Mouse (Mus musculus) stomach, embryonic 16.5 days (tissue): ENCODE measurements around the gene Tlk2. TPM values are rescaled to one million over a fixed set of nuclear protein-coding genes. Genes with fewer than 3 reads are reported as not detected.

Experiments used
- ATAC-seq: fragments of 200-750 bp; cut with Nextera tagmentation; 2 replicates; pipeline ENCODE4 v1.8.0; 2017; ENCODE audit warnings: moderate number of reproducible peaks, moderate TSS enrichment; ENCODE audit not compliant: insufficient read depth, low FRiP score
- H3K27ac ChIP-seq: fragments of 300-500 bp; sonication (generic); 2 replicates; pipeline ENCODE4 v1.5.1; 2014; ENCODE audit warnings: low read length
- H3K27me3 ChIP-seq: fragments of 300-500 bp; sonication (generic); 2 replicates; pipeline ENCODE4 v1.6.1; 2014; ENCODE audit warnings: low read length, control low read depth, mixed read lengths; ENCODE audit not compliant: control insufficient read depth, insufficient read depth
- H3K36me3 ChIP-seq: fragments of 300-500 bp; sonication (generic); 2 replicates; pipeline ENCODE4 v1.6.1; 2014; ENCODE audit warnings: low read length; ENCODE audit not compliant: control insufficient read depth, insufficient read depth
- H3K4me1 ChIP-seq: fragments of 300-500 bp; sonication (generic); 2 replicates; pipeline ENCODE4 v1.6.1; 2014; ENCODE audit warnings: low read length, control low read depth, mixed read lengths; ENCODE audit not compliant: control insufficient read depth, insufficient read depth
- H3K4me2 ChIP-seq: fragments of 300-500 bp; sonication (generic); 2 replicates; pipeline ENCODE4 v1.6.1; 2014; ENCODE audit warnings: low read depth, low read length, mixed read lengths
- H3K4me3 ChIP-seq: fragments of 300-500 bp; sonication (generic); replicated peaks from 2 replicates; pipeline ENCODE4 v1.5.1; 2014; ENCODE audit warnings: mild to moderate bottlenecking, low read length
- H3K9ac ChIP-seq: fragments of 300-500 bp; sonication (generic); 2 replicates; pipeline ENCODE4 v1.6.1; 2014; ENCODE audit warnings: low read length
- H3K9me3 ChIP-seq: fragments of 300-500 bp; sonication (generic); replicated peaks from 2 replicates; pipeline ENCODE4 v1.6.1; 2016; ENCODE audit warnings: low read length, control low read depth; ENCODE audit not compliant: control insufficient read depth
- WGBS: fragments of 180-500 bp; shearing (Covaris S2); extraction: QIAGEN DNeasy Blood & Tissue Kit; methylation state at CpG from one replicate; pipeline ENCODE4 v1.1.7; 2014; 5-methylcytosine and 5-hydroxymethylcytosine counted together
- polyA plus RNA-seq: library from polyadenylated mRNA; unstranded; fragments of >200 nt; fragmentation: Nextera tagmentation; extraction: Ambion mirVana; gene quantifications from 2 replicates; pipeline ENCODE4 v1.2.1, GENCODE M21; 2015

The Tlk2 gene
- polyA plus RNA-seq, 1 experiment from 2014 or later: 10.5 TPM

DNA sequence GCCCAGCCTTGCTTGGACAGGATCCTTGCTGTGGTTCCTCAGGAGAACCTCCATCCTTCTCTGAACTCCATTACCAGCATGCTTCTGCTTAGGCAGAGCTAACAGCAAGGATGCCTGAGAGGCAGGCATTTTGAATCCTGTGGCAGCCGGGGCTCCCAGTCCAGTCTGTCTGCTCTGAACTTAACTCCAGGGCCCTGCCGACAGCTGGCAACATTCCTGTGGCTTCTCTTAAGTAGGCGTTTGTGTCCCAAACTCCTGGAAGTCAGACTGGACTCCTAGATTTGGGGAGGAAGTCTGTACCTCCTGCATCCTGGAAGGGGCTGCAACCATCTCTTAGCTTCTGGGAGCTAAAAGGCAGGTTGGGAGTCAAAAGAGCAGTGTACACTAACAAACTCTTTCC is 110.8 kb downstream of the Tlk2 start:
- Histone ChIP-seq H3K27me3 (no peaks in the 10 kb centered on the region), H3K9ac (no peak overlapping the region), H3K27ac (no peak overlapping the region), H3K9me3 (no peaks in the 10 kb centered on the region), H3K4me2 (no peak overlapping the region), H3K4me3 (no peak overlapping the region), H3K36me3 (no peaks in the 10 kb centered on the region), H3K4me1 (peaks cover 22% of the 10 kb centered on the region)
- 57% methylated on average over 3 of the region's 3 CpGs for WGBS
- ATAC-seq: no peak

DNA sequence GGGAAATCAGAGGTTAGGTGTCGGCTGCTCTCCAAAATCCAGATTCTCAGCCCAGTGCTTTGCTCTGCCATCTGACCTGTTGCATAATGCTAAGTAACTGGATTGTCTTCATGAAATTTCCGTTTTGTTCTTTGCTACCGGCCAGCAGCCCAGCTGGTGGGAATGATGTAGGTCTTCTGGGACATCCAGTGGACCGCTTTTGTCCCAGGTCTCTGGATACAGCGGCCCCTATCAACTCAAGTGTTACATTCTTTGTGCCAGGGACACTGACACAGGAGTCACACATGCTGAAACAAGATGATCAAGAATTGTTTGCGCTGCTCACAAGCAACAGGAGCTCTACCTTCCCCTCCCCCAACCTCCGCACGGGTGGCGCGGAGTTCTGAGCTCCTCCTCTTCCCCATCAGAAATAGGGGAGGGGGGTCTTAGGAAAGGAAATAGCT is 113.1 kb downstream of the Tlk2 start:
- peak; percentile 22; the same call in 1 of the 2 replicates for ATAC-seq
- peak overlapping the region; percentile 66 for H3K4me3 ChIP-seq
- H3K4me2 ChIP-seq: peak overlapping the region; percentile 68
- peak overlapping the region; percentile 76 for H3K9ac ChIP-seq
- H3K27me3 ChIP-seq: no peaks in the 10 kb centered on the region
- WGBS: 10% methylated on average over 10 of the region's 10 CpGs
- peak overlapping the region; percentile 91 for H3K27ac ChIP-seq
- no peaks in the 10 kb centered on the region for H3K36me3 ChIP-seq
- H3K4me1 ChIP-seq: peaks cover 14% of the 10 kb centered on the region
- H3K9me3 ChIP-seq: no peaks in the 10 kb centered on the region

DNA sequence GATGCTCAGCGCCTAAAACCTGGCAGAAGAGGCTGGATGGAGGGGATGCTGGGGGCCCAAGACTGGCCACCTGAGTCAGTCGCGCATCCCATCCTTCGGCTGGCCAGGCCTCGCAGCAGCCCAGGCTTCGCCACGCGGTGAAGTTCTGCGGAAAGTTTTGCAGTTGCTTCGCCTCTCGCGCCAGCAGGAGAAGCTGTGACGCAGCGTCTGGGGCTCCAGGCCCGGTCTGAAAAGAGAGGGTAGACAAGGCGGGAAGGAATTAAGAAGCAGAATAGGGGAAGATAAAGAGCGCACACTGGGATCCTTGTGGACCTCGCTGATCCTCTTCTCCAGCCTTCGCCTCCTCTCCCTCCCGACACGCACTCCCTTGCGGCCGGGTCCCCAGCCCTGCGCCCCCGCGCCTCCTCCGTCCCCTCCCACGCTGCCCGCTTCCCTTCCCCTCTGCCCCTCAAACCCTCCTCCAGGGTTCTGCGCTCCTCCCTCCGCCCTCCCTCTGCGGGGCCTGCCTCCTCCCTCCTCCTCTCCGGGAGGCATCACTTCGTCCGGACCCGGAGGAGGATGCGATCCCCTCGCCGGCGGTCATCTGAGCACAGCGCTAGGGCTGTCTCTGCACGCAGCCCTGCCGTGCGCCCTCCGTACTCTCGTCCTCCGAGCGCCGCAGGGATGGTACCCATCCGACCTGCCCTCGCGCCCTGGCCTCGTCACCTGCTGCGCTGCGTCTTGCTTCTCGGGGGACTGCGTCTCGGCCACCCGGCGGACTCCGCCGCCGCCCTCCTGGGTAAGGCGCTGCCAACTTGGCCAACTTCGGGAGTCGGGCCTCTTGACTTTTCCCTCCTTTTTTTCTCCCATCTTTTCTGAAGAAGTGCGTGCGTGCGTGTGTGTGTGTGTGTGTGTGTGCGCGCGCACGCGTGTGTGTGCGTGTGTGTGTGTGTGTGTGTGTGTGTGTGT is 113.8 kb downstream of the Tlk2 start, which contains the start of gene Mrc2:
Gene Mrc2, plus strand, starts transcription at position 520 of the 948 bp plus-strand sequence.
- Histone ChIP-seq H3K27ac (peak within 1 kb of the TSS; percentile 91), H3K27me3 (no peaks in the 10 kb centered on the region), H3K4me3 (peak within 1 kb of the TSS; percentile 66), H3K36me3 (no peaks in the 10 kb centered on the region), H3K9me3 (no peaks in the 10 kb centered on the region), H3K4me1 (peaks cover 14% of the 10 kb centered on the region), H3K4me2 (peak within 1 kb of the TSS; percentile 68), H3K9ac (peak within 1 kb of the TSS; percentile 76)
- ATAC-seq: peak; percentile 81
- WGBS: under 1% methylated on average over 74 of the region's 75 CpGs

DNA sequence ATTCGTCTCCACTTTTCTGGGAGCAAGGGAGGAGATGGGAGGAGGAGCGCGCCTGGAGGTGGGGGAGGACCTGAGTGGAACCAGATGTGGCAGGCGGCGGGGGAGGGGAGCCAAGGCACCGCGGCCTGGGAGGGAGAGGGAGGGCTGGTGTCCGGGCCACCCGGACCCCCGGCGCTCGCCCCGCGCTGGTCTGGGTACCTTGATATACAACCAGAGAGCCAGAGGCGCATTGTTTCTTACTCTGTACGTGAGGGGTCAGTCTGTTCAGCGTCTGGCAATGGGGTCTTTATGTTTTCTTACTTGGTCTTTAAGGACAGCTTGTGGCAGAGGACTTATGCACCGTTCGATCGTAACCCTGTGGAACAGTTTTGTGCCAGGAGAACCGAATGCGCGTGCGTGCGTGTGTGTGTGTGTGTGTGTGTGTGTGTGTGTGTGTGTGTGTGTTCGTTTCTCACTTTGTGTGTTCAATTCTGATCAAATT is 114.5 kb downstream of the Tlk2 start:
- H3K4me3 ChIP-seq: peak overlapping the region; percentile 66
- 5% methylated on average over 25 of the region's 26 CpGs for WGBS
- H3K4me2 ChIP-seq: peak overlapping the region; percentile 68
- H3K9me3 ChIP-seq: no peaks in the 10 kb centered on the region
- 0 out of 2 replicates have a peak, but pooled peaks have one; percentile 27 for ATAC-seq
- H3K9ac ChIP-seq: peak overlapping the region; percentile 76
- peak overlapping the region; percentile 91 for H3K27ac ChIP-seq
- peaks cover 14% of the 10 kb centered on the region for H3K4me1 ChIP-seq
- no peaks in the 10 kb centered on the region for H3K27me3 ChIP-seq
- no peaks in the 10 kb centered on the region for H3K36me3 ChIP-seq

DNA sequence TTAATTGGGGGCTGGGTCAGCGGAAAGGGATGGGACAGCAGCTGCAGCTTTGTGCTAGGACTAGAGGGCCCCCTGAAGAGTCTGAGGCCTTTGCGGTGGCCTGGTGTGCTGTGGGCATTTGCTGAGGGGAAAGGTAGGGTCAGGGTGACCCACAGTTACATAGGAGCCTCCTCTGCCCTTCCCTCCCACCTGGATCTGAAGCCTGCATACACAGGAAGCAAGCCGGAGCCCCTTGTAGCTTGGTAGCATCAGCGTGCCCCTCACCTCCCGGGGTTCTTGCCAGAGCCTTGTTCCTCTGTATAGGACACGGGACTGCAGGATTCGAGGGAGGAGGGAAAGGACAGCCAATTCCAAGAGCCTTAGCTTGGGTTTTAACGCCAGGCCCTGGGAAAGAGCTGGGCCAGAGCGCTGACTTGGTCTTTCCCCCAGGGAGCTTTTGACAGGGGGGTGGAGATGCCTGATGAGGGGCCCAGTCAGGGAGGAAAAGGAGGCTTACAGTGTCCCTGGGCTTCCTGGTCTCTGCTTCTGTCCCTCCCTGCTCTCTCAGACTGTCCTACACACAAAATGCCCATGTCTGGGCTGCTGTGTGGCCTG is 115.4 kb downstream of the Tlk2 start:
- peak overlapping the region; percentile 76 for H3K9ac ChIP-seq
- WGBS: 10% methylated on average over 9 of the region's 9 CpGs
- H3K27me3 ChIP-seq: no peaks in the 10 kb centered on the region
- H3K36me3 ChIP-seq: no peaks in the 10 kb centered on the region
- H3K4me1 ChIP-seq: peaks cover 14% of the 10 kb centered on the region
- peak; percentile 2; the same call in 1 of the 2 replicates for ATAC-seq
- H3K4me2 ChIP-seq: peak overlapping the region; percentile 68
- no peaks in the 10 kb centered on the region for H3K9me3 ChIP-seq
- peak overlapping the region; percentile 91 for H3K27ac ChIP-seq
- peak overlapping the region; percentile 66 for H3K4me3 ChIP-seq

DNA sequence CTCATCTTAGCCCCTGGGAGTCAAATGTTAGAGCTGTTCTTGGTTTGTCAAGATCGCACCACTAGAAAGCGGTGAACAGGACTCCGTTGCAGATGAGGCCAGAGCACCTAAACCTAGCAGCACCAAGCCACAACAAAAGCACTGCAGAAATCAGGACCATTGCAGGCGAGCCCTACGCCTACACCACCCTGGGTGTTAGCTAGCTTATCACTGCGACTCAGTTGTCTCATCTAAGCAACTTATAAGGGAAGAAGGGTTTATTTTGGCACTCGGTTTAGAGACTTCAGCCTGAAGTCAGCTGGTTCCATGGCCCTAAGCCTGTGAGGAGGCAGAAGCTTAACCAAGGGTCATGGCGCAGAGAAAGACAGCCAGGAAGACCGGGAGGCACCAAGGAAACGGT is 117.5 kb downstream of the Tlk2 start:
- ATAC-seq: no peak
- H3K9ac ChIP-seq: no peak overlapping the region
- no peak overlapping the region for H3K4me2 ChIP-seq
- peaks cover 10% of the 10 kb centered on the region for H3K4me1 ChIP-seq
- 92% methylated on average over 10 of the region's 10 CpGs for WGBS
- no peaks in the 10 kb centered on the region for H3K27me3 ChIP-seq
- H3K4me3 ChIP-seq: no peak overlapping the region
- H3K27ac ChIP-seq: no peak overlapping the region
- no peaks in the 10 kb centered on the region for H3K36me3 ChIP-seq
- H3K9me3 ChIP-seq: no peaks in the 10 kb centered on the region

DNA sequence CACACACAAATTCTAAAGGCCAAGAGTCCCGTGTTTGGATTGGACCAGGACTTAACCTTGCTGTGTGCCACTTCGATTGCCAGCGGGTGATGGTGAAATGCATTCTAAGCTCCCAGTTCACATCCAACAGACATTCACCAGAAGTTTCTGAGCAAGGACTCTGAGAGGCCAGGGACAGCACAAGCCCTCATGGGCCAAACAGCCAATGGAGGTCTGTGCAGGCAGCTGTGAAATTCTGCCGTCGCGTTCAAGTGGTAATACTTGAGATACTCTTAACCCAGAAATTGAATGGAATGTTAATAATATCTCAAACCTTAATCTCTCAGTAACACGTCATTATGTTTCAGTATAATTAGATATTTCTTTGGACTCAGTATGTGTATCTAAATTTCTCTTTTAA is 131.6 kb downstream of the Tlk2 start:
- ATAC-seq: no peak
- peaks cover 3% of the 10 kb centered on the region; the same call in 1 of the 2 replicates for H3K36me3 ChIP-seq
- H3K4me1 ChIP-seq: peaks cover 23% of the 10 kb centered on the region
- no peaks in the 10 kb centered on the region for H3K27me3 ChIP-seq
- H3K27ac ChIP-seq: no peak overlapping the region
- H3K4me2 ChIP-seq: no peak overlapping the region
- 88% methylated on average over 7 of the region's 7 CpGs for WGBS
- no peaks in the 10 kb centered on the region for H3K9me3 ChIP-seq
- no peak overlapping the region for H3K4me3 ChIP-seq
- no peak overlapping the region for H3K9ac ChIP-seq

DNA sequence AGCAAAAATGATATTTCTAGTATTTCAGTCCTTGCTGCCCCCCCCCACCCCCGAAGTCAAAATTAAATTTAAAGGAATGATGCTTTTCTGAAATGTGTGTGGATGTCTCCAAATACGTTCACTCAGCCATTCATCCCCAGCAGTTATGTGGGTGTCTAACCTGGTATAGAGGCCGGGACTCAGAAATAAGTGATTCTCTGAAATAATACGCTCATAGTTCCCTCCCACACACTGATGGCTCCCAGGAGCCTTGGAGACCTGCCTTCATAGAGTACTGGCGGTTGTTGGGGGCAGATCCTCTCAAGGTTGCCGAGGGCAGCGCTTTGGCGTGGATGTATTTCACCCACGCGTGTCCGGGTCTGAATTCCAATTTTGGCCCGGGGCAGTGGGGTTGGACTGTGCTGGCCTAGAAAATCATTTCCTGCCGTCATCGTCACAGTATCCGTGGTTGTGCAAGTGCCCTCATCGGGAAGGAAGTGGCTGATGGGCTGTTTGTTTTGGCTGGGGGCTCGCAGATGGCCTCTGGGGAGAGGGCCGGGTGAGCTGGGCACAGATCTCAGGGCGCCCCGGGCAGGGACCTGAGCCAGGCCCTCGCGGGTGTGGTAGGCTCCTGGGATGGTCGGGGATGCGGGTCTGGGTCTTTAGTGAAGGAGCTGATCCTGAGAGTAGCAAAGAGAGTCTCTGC is 132.8 kb downstream of the Tlk2 start:
- WGBS: 70% methylated on average over 24 of the region's 24 CpGs
- peaks cover 23% of the 10 kb centered on the region for H3K4me1 ChIP-seq
- no peak overlapping the region; the same call in 1 of the 2 replicates for H3K9ac ChIP-seq
- H3K4me2 ChIP-seq: peak overlapping the region; percentile 15; the same call in 1 of the 2 replicates
- no peak overlapping the region for H3K4me3 ChIP-seq
- H3K9me3 ChIP-seq: no peaks in the 10 kb centered on the region
- H3K27ac ChIP-seq: no peak overlapping the region
- H3K27me3 ChIP-seq: no peaks in the 10 kb centered on the region
- no peaks in the 10 kb centered on the region for H3K36me3 ChIP-seq
- ATAC-seq: no peak
